Mouse (Mus musculus) CD8-positive naive resting alpha-beta T cell, adult 2 months (primary cell): ENCODE results near the gene Cdkal1.

ENCODE experiments used
- DNase-seq, 2 experiments: peaks; one replicate each; pipeline ENCODE4 v3.0.0; 2022; ENCODE audit warnings: low read depth in 2 of 2, low spot score in 2 of 2

The Cdkal1 gene

DNA sequence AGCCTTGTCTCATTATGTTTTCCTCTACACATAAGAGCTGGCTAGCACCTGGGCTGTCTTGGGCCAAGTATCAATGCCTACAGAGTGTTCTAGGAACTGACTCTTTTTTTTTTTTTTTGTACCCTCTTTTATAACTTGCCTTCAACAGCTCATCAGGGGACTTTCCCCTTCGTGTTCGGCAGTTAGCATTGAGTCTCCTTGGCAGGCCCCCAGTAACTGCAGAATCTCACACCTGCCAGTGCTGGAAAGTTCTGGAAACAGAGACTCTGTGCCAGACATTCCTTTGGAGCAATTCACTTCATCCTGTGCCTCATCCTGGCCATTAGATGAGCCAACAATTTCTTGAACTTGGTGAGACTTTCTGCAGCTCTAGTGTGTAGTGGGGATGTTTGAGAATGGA lies 652.9 kb downstream of the Cdkal1 start:
- DNase-seq: no peak

GRCm38 (mm10) chr13:29199679-29200078 lies 655.8 kb downstream of the Cdkal1 start:
- DNase-seq: no peak

GRCm38 (mm10) chr13:29196798-29197498 lies 658.5 kb downstream of the Cdkal1 start:
- DNase-seq: no peak

DNA sequence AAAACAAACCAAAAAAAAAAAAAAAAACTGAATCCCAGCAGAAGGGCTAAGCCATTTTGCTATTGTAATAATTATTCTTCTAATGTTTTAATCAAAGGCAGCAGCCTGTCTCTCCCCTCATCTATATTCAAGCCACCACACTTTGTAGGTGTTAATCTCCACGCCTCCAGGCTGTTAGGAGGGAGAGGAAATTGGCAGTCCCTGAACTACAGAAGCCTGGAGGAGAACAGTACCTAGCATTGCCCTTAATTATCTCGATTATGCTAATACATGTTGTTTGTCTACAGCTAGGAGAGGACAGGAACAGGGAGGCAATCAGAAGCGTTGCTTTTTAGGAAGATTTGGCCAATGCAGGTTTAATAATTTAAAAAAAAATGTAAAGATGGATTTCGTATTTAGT lies 659.8 kb downstream of the Cdkal1 start:
- DNase-seq: no peak

GRCm38 (mm10) chr13:29194946-29195345 lies 660.5 kb downstream of the Cdkal1 start:
- no peak for DNase-seq

DNA sequence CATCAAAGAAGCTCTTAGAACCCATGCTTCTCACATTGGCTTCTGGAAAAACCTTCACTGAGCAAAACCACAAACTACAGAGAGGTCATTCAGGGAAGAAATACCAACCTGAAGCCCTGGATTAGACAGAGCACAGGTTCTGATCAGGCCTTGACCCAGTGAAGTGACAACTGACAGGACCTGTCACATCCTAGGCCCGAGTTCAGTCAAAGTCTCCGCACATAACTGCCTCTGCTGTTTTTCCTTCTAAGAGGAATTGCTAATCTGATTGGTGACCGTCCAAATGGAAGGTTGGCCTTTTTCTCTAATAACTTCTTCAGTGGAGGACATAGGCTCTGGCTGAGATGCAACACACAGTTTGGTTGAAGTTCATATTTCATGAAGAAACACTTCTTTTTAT lies 662.8 kb downstream of the Cdkal1 start:
- no peak for DNase-seq

GRCm38 (mm10) chr13:29190548-29190947 lies 664.9 kb downstream of the Cdkal1 start:
- no peak for DNase-seq

GRCm38 (mm10) chr13:29186748-29187147 lies 668.7 kb downstream of the Cdkal1 start:
- no peak for DNase-seq

DNA sequence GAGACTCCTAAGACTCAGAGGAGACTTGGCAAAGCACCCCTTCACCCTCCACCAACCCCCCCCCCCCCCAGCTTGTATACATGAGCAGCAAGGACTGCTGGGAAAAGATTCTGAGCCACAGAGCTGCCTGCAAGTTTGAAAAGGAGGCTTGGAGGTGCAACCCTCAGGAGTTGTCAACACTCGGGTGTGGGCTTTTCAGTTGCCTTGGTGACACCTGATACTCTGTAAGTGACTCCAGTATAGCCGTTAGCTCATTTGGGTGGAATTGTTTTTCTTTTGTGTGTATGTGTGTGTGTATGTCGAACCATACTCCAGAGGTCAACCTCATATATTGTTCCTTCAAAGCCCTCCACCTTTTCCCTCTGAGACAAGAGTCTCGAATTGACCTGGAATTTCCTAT lies 669.9 kb downstream of the Cdkal1 start:
- no peak for DNase-seq

DNA sequence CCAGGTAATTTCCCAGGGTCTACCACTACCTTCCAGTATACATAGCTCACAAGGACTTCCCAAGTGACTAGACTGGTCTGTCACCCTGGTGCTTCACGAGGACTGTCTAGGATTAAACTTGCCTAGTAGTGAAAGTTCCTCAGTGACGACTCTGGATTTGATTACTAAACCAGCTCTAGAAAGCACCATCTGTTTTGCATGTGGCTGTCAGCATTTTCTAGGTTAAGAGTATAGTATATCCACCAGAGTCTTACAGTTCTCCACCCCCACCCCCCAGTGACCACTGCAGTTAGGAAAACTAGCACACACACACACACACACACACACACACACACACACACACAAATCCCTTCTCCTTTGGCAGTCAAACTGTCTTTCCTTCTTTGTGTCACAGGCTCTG lies 670.9 kb downstream of the Cdkal1 start:
- no peak for DNase-seq

DNA sequence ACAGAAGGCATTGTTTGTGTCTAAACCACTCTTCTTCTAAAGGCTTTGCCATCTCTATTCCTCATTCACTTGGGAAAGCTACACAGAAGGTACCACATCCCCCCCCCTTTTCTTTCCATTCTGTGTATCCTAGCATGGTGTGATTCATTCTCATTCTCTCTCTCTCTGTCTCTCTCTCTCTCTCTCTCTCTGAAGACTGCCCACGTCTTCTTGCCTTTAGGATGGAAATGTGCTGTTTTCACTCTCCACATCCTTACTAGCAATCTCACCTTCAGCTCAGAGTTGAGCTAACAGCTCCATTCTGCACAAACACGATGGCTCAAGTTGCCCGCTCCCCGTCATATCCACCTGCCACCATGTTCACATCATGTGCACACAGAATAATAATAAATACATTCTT lies 675.6 kb downstream of the Cdkal1 start:
- no peak for DNase-seq

DNA sequence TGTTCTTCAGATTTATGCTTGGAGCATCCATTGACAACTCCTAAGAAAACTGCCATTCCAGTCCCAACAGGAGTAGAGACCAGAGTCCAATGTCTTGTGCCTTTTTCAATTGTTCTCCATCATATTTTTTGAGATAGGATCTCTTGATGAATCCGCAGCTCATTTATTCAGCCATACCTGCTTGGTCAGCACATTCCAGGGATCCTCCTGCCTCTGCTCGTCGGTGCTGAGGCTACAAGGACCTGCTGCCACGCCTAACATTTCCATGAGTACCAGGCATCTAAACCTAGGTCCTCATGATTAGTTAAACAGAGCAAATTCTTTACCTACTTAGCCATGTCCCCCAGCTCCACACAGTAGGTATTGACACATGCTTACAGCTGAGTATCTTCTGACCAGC lies 676.2 kb downstream of the Cdkal1 start:
- no peak for DNase-seq

DNA sequence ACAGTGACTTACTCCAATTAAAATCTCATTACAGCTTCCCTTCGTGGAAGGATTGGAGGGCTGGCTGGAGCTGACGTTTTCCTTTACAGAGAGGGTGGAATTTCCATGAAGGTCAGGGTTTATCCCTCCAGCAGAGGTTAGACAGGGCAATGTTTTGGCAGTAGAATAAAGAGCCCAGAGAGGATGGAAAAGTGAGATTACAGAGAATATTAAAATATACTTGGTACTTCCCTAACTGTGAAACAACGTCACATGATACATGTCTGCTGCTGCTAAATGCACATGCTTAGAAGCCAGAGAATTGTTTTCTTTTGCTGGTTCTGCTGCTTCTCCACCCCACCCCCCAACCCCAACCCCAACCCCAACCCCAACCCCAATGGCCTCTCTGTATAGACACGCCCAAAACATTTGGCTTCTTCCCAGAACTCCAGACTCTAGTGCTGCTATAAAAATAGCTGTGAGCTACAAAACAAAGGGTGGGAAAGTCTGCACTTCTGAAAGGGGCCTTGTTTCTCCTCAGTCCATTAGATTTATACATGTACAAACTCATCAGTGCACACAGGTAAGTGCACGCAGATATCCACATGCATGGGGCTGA lies 677.5 kb downstream of the Cdkal1 start:
- DNase-seq: no peak

DNA sequence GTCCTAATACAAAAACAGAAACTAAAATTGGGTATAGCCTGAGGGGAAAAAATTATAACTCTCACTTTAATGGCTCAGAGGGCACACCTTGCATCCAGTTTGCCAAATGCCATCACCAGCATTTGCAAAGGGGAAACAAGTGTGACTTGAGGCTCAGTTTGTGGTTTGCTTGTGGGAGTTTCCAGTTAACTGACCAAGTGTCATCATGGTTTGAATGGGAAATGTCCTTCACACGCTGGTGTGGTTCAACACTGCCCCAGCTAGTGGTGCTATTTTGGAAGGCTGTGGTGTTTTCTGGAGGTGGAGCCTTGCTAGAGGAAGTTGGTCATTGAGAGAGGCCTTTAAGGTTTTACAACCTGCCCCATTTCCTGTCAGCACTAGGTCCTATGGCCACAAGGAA lies 686.1 kb downstream of the Cdkal1 start:
- no peak for DNase-seq

DNA sequence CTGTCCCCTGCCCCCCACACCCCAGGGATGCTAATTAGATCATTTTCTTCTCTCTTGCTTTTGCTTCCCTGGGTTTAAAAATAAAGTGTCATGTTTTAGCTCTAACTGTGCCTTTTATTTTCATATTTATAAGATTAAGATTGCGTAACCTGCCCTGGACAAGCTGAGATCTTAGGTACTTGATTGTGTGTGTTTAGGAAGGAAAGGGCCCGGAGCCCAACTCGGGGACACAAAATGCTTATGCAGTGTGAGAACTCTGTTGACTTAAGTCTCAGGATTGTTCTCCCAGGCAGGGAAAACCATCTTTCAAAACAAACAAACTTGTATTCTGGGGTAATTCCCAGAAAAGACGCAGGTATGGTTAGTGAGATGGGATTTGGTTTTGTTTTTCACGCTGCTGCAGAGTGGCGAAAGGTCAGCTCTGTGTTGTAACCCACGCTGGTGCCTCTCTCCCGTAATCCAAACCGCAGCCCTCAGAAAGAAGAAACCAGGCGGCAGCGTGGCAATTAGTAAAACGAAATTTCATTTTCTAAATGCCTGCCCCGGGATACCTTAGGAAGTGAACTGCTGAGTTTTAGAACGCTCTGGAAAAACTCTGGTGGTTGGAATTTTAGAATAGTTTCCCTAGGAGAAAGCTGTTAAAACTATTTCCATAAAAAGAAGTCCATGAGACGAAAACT lies 690.5 kb downstream of the Cdkal1 start:
- DNase-seq: no peak

DNA sequence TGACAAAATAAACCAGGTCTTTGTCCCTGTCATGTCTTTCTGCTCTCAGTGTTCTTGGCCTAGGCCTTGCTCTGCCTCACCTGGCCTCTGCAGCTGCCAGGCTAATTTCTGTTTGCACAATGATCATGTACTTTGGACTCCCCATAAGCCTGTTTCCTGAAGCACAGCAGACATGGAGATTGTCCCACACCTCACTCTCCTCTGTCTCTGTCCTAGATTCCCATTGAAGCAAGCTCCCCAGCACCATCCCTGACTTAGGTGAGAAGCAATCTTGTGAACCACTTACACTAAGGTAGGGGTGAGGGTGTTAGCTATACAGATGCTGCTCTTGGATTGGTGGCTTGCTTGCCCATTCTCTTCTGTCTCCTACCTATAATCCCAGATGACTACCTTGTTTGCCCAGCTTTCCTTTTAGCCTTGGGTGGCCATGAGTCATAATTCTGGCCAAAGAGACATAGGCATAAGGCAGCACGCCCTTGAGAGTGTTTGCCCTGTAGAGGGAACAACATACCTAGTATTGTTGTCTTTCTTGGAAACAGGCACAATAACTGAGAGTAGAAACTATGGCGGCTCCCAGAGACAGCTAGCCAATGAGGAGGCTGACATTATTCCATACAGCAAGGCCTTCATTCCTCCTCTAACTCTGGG lies 692.5 kb downstream of the Cdkal1 start:
- DNase-seq: no peak

GRCm38 (mm10) chr13:29162444-29162843 lies 693.0 kb downstream of the Cdkal1 start:
- no peak for DNase-seq

GRCm38 (mm10) chr13:29161436-29161835 lies 694.0 kb downstream of the Cdkal1 start:
- no peak for DNase-seq

DNA sequence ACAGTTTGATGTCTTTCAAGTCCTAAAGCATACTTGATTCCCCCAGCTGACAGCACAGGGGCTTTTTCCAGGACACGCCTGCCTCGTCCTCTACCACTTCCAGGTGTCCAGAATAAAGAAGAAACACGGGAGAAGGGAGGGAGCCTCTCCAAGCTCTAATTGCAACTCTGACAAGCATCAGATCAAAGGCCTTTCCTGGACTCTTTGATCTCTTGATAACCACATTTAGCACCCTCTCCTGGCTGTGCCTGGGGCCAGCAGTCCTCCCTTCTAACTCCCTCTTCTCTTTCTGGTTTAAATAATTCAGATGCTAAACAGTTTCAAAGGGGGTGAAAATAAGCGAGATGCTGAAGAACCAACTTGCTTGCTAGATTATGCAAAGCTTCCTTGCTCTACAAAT lies 698.8 kb downstream of the Cdkal1 start:
- no peak for DNase-seq

GRCm38 (mm10) chr13:29155297-29155696 lies 700.2 kb downstream of the Cdkal1 start:
- DNase-seq: no peak

- DNase-seq: no peak
Measured at GRCm38 (mm10) chr13:29150120-29150519, 705.4 kb downstream of the Cdkal1 start.

GRCm38 (mm10) chr13:29149404-29149803 lies 706.1 kb downstream of the Cdkal1 start:
- no peak for DNase-seq
